Mouse (Mus musculus): ENCODE data around the gene E130308A19Rik.

DNA sequence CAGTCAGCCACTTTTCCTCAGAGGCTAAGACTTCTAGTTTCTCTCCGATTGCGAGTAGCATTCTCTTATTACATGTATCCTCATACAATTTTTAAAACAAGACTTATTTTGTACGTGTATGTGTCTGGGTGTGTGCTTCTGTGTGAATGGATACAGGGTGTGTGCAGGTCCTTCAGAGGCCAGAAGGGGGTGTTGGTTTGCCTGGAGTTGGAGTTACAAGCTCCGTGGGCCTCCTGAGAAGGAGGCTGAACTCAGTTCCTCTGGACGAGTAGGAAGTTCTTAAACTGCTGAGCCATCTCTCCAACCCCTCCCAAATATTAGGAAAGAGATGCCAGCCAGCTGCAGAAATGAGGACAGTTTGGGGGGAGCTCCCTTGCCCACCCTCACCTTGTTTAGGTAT, 182.4 kb downstream of the E130308A19Rik start:
- no peak for TF ChIP-seq HCFC1 (IDR thresholded peaks at IDR 0.05; ENCODE audit: low read depth, low read length)
- TF ChIP-seq POLR2AphosphoS2 (IDR thresholded peaks at IDR 0.05; ENCODE audit: low read depth, low read length) = no peak
- TF ChIP-seq CTCF (conservative IDR thresholded peaks at IDR 0.05 in 1 of 2, IDR thresholded peaks at IDR 0.05 in 1 of 2; ENCODE audit: low read depth in 2 of 2, low read length in 2 of 2) = peak in 1 of 2 experiments; percentile 58; a peak in 2 of 4 replicates
- no peak for TF ChIP-seq MEF2A (IDR thresholded peaks at IDR 0.05; ENCODE audit: borderline replicate concordance, low read depth, low read length)
- TF ChIP-seq SIN3A (IDR thresholded peaks at IDR 0.05; ENCODE audit: low read length) = no peak
- no peak for TF ChIP-seq POLR2A (IDR thresholded peaks at IDR 0.05; ENCODE audit: low read depth, low read length)
- no peak for TF ChIP-seq RCOR1 (conservative IDR thresholded peaks at IDR 0.05; ENCODE audit: low read depth, low read length)
- no peak for TF ChIP-seq NELFE (IDR thresholded peaks at IDR 0.05; ENCODE audit: low read depth, low read length)

Measured in CH12.LX (cell line).